Mouse (Mus musculus) heart, embryonic 13.5 days (tissue): ENCODE results near the gene Itgae. TPM values are rescaled to one million over a fixed set of nuclear protein-coding genes. Genes with fewer than 3 reads are reported as not detected.
A peak's percentile ranks its signal among the peaks of the same experiment; 100 is the strongest.
"Not testable (repeated sequence)": the region's sequence is repeated elsewhere in the genome, so short reads cannot be mapped to it uniquely, and the experiment has no call there.

Experiments
- ATAC-seq: fragments of 200-750 bp; cut with Nextera tagmentation; 2 replicates; pipeline ENCODE4 v1.8.0; 2017; ENCODE audit warnings: moderate TSS enrichment; ENCODE audit not compliant: insufficient number of reproducible peaks, low FRiP score, low TSS enrichment; ENCODE audit errors: extremely low read depth
- H3K27ac ChIP-seq: fragments of 300-500 bp; sonication (generic); replicated peaks from 2 replicates; pipeline ENCODE4 v1.5.1; 2015; ENCODE audit warnings: moderate library complexity, mild to moderate bottlenecking, inconsistent platforms
- H3K27me3 ChIP-seq: fragments of 300-500 bp; sonication (generic); replicated peaks from 2 replicates; pipeline ENCODE4 v1.6.1; 2015; ENCODE audit warnings: mild to moderate bottlenecking, inconsistent platforms
- H3K36me3 ChIP-seq: fragments of 300-500 bp; sonication (generic); 2 replicates; pipeline ENCODE4 v1.6.1; 2015; ENCODE audit warnings: mild to moderate bottlenecking, inconsistent platforms
- H3K4me1 ChIP-seq: fragments of 300-500 bp; sonication (generic); 2 replicates; pipeline ENCODE4 v1.6.1; 2015; ENCODE audit warnings: inconsistent platforms
- H3K4me2 ChIP-seq: fragments of 300-500 bp; sonication (generic); 2 replicates; pipeline ENCODE4 v1.6.1; 2015; ENCODE audit warnings: inconsistent platforms, mild to moderate bottlenecking, moderate library complexity
- H3K4me3 ChIP-seq: fragments of 300-500 bp; sonication (generic); 2 replicates; pipeline ENCODE4 v1.5.1; 2015; ENCODE audit warnings: moderate library complexity, mild to moderate bottlenecking, inconsistent platforms
- H3K9ac ChIP-seq: fragments of 300-500 bp; sonication (generic); 2 replicates; pipeline ENCODE4 v1.6.1; 2015; ENCODE audit warnings: inconsistent platforms, mild to moderate bottlenecking, moderate library complexity
- H3K9me3 ChIP-seq: fragments of 300-500 bp; sonication (generic); 2 replicates; pipeline ENCODE4 v1.6.1; 2016; ENCODE audit warnings: inconsistent platforms
- WGBS: fragments of 180-500 bp; shearing (Covaris S2); methylation state at CpG from one replicate; pipeline ENCODE4 v1.1.7; 2015; ENCODE audit warnings: mixed read lengths; 5-methylcytosine and 5-hydroxymethylcytosine counted together
- polyA plus RNA-seq: library from polyadenylated mRNA; unstranded; fragments of >200 nt; fragmentation: Nextera tagmentation; extraction: Ambion mirVana; gene quantifications from 2 replicates; pipeline ENCODE4 v1.2.1, GENCODE M21; 2015

Itgae gene
- polyA plus RNA-seq, 1 experiment from 2014 or later = 0.24 TPM

GRCm38 (mm10) chr11:73094231-73094995 lies 4.0 kb downstream of the Itgae start:
- H3K9me3 ChIP-seq = no peaks in the 10 kb centered on the region
- H3K4me2 ChIP-seq = no peak overlapping the region
- 61% methylated on average over 11 of the region's 11 CpGs for WGBS
- H3K27ac ChIP-seq = no peak overlapping the region
- H3K4me1 ChIP-seq = no peaks in the 10 kb centered on the region
- no peak overlapping the region for H3K4me3 ChIP-seq
- H3K9ac ChIP-seq = no peak overlapping the region
- no peak for ATAC-seq
- H3K27me3 ChIP-seq = no peaks in the 10 kb centered on the region
- H3K36me3 ChIP-seq = no peaks in the 10 kb centered on the region

GRCm38 (mm10) chr11:73098860-73099259 lies 8.5 kb downstream of the Itgae start:
- no peak for ATAC-seq
- no peaks in the 10 kb centered on the region for H3K36me3 ChIP-seq
- no peak overlapping the region for H3K4me3 ChIP-seq
- no peaks in the 10 kb centered on the region for H3K27me3 ChIP-seq
- H3K4me2 ChIP-seq = no peak overlapping the region
- H3K9ac ChIP-seq = no peak overlapping the region
- H3K27ac ChIP-seq = no peak overlapping the region
- H3K9me3 ChIP-seq = no peaks in the 10 kb centered on the region
- H3K4me1 ChIP-seq = no peaks in the 10 kb centered on the region
- 64% methylated on average over 5 of the region's 5 CpGs for WGBS

- no peaks in the 10 kb centered on the region for H3K27me3 ChIP-seq
- no peaks in the 10 kb centered on the region for H3K36me3 ChIP-seq
- H3K4me1 ChIP-seq = no peaks in the 10 kb centered on the region
- no peak for ATAC-seq
- no peak overlapping the region for H3K27ac ChIP-seq
- H3K9me3 ChIP-seq = no peaks in the 10 kb centered on the region
- H3K4me3 ChIP-seq = no peak overlapping the region
- no peak overlapping the region for H3K4me2 ChIP-seq
- no peak overlapping the region for H3K9ac ChIP-seq
- 70% methylated on average over 14 of the region's 14 CpGs for WGBS
These were observed 9.8 kb downstream of the Itgae start for GRCm38 (mm10) chr11:73099976-73100750.

DNA sequence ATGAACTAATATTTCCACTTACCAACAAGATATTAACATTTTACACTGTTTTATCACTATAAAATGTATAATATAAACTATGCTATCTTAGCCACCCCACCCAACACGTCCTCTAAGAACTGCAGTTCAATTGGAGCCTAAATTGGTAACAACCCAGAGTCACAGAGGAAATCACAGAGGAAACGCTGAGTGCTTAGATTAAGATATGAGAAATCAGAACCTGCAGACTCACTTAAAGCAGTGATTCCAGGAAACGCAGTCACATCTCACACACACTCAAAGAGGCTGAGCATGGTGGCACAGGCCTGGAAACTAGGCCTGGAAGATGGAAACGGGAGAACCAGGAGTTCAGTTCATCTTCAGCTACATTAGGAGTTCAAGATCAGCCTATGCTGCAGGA lies 10.9 kb downstream of the Itgae start:
- Histone ChIP-seq H3K27ac (no peak overlapping the region), H3K4me3 (no peak overlapping the region), H3K9ac (no peak overlapping the region), H3K27me3 (no peaks in the 10 kb centered on the region), H3K9me3 (no peaks in the 10 kb centered on the region), H3K4me1 (no peaks in the 10 kb centered on the region), H3K36me3 (no peaks in the 10 kb centered on the region), H3K4me2 (no peak overlapping the region)
- 44% methylated on average over 4 of the region's 4 CpGs for WGBS
- ATAC-seq = no peak

GRCm38 (mm10) chr11:73105246-73105645 lies 14.9 kb downstream of the Itgae start:
- no peak overlapping the region for H3K27ac ChIP-seq
- H3K4me1 ChIP-seq = peaks cover 20% of the 10 kb centered on the region
- no peaks in the 10 kb centered on the region for H3K36me3 ChIP-seq
- ATAC-seq = no peak
- no peak overlapping the region for H3K4me2 ChIP-seq
- no peaks in the 10 kb centered on the region for H3K9me3 ChIP-seq
- H3K27me3 ChIP-seq = no peaks in the 10 kb centered on the region
- no peak overlapping the region for H3K4me3 ChIP-seq
- no peak overlapping the region for H3K9ac ChIP-seq
- 51% methylated on average over 3 of the region's 3 CpGs for WGBS

DNA sequence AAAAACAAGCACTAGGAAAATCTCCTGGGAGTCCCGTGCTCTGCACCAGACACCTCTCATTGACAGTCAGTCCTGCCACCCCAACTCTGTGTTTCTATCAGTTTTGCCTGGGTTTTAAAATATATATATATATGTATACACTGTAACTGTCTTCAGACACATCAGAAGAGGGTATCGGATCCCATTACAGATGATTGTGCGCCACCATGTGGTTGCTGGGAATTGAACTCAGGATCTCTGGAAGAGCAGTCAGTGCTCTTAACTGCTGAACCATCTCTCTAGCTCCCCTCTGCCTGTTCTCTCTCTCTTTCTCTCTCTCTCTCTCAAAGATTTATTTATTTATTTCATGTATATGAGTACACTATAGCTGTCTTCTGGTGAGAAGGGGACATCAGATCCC lies 17.0 kb downstream of the Itgae start:
- H3K36me3 ChIP-seq, H3K4me2 ChIP-seq, H3K4me3 ChIP-seq, H3K27ac ChIP-seq, H3K9ac ChIP-seq, H3K9me3 ChIP-seq, H3K27me3 ChIP-seq, ATAC-seq: not testable (repeated sequence)
- WGBS = 31% methylated on average over 3 of the region's 3 CpGs
- H3K4me1 ChIP-seq = peaks cover 21% of the 10 kb centered on the region

GRCm38 (mm10) chr11:73108195-73108897 lies 18.0 kb downstream of the Itgae start:
- H3K9ac ChIP-seq = peak overlapping the region; percentile 26; the same call in 1 of the 2 replicates
- WGBS = 61% methylated on average over 5 of the region's 5 CpGs
- H3K9me3 ChIP-seq = no peaks in the 10 kb centered on the region
- H3K27me3 ChIP-seq = no peaks in the 10 kb centered on the region; the same call in 1 of the 2 replicates
- no peak overlapping the region for H3K4me2 ChIP-seq
- H3K36me3 ChIP-seq = no peaks in the 10 kb centered on the region
- ATAC-seq = no peak
- H3K27ac ChIP-seq = no peak overlapping the region
- peaks cover 21% of the 10 kb centered on the region for H3K4me1 ChIP-seq
- no peak overlapping the region for H3K4me3 ChIP-seq

GRCm38 (mm10) chr11:73108898-73109625 lies 18.7 kb downstream of the Itgae start:
- no peaks in the 10 kb centered on the region; the same call in 1 of the 2 replicates for H3K27me3 ChIP-seq
- no peak for ATAC-seq
- H3K9ac ChIP-seq = peak overlapping the region; percentile 26; the same call in 1 of the 2 replicates
- no peak overlapping the region for H3K4me3 ChIP-seq
- H3K27ac ChIP-seq = peak overlapping the region; percentile 39; the same call in 1 of the 2 replicates
- H3K36me3 ChIP-seq = no peaks in the 10 kb centered on the region
- no peak overlapping the region for H3K4me2 ChIP-seq
- H3K4me1 ChIP-seq = peaks cover 21% of the 10 kb centered on the region
- no peaks in the 10 kb centered on the region for H3K9me3 ChIP-seq
- 61% methylated on average over 14 of the region's 14 CpGs for WGBS

- no peak overlapping the region for H3K4me3 ChIP-seq
- no peak for ATAC-seq
- H3K4me1 ChIP-seq = peaks cover 21% of the 10 kb centered on the region
- H3K9me3 ChIP-seq = no peaks in the 10 kb centered on the region
- WGBS = 57% methylated on average over 3 of the region's 3 CpGs
- H3K4me2 ChIP-seq = no peak overlapping the region
- no peak overlapping the region for H3K27ac ChIP-seq
- no peaks in the 10 kb centered on the region for H3K36me3 ChIP-seq
- no peaks in the 10 kb centered on the region; the same call in 1 of the 2 replicates for H3K27me3 ChIP-seq
- H3K9ac ChIP-seq = no peak overlapping the region
These were observed 19.6 kb downstream of the Itgae start for GRCm38 (mm10) chr11:73109941-73110340.

GRCm38 (mm10) chr11:73111414-73111813 lies 21.0 kb downstream of the Itgae start:
- no peak overlapping the region for H3K4me3 ChIP-seq
- no peak overlapping the region for H3K9ac ChIP-seq
- no peaks in the 10 kb centered on the region for H3K9me3 ChIP-seq
- H3K4me2 ChIP-seq = no peak overlapping the region
- H3K4me1 ChIP-seq = peaks cover 21% of the 10 kb centered on the region
- WGBS = 74% methylated on average over 6 of the region's 6 CpGs
- H3K27ac ChIP-seq = no peak overlapping the region
- no peaks in the 10 kb centered on the region for H3K36me3 ChIP-seq
- no peak for ATAC-seq
- H3K27me3 ChIP-seq = no peaks in the 10 kb centered on the region; the same call in 1 of the 2 replicates

DNA sequence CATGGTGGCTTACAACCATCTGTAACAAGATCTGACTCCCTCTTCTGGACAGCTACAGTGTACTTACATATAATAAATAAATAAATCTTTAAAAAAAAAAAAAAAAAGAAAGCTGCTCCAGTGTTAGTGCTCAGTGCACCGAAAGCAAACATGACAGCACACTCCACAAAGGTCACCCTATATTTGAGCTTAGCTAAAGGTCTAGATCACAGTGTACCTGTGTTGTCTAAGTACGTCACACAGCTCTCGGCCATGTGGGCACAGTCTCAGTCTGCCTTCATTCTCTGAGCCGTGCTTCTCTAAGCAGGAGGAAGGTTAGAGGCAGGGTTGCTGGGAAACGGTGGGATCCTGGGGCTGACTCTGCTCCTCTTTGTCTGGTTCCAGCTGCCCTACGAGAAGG lies 36.1 kb downstream of the Itgae start:
- ATAC-seq = no peak
- Histone ChIP-seq H3K27me3 (no peaks in the 10 kb centered on the region), H3K36me3 (peaks cover 14% of the 10 kb centered on the region), H3K27ac (no peak overlapping the region), H3K9ac (no peak overlapping the region), H3K4me1 (peaks cover 4% of the 10 kb centered on the region; the same call in 1 of the 2 replicates), H3K9me3 (no peaks in the 10 kb centered on the region), H3K4me3 (no peak overlapping the region), H3K4me2 (no peak overlapping the region)
- WGBS = 88% methylated on average over 6 of the region's 6 CpGs
